Mouse (Mus musculus) lung, embryonic 16.5 days (tissue): ENCODE measurements at regions not wholly inside any gene's neighbourhood (a gene's known extent, or its start where the extent isn't known, plus 50 kb on each side); places are given as distances from the start of the nearest gene placed in this dataset.

Experiments
- ATAC-seq: fragments of 200-750 bp; cut with Nextera tagmentation; 2 replicates; pipeline ENCODE4 v1.8.0; 2017; ENCODE audit warnings: low read depth, mild to moderate bottlenecking, moderate library complexity
- H3K27ac ChIP-seq: fragments of 300-500 bp; sonication (generic); 2 replicates; pipeline ENCODE4 v1.5.1; 2014; ENCODE audit warnings: mild to moderate bottlenecking, control low read depth, low read length
- H3K27me3 ChIP-seq: fragments of 300-500 bp; sonication (generic); 2 replicates; pipeline ENCODE4 v1.6.1; 2014; ENCODE audit warnings: low read depth, low read length, mixed read lengths; ENCODE audit not compliant: control insufficient read depth, insufficient read depth
- H3K36me3 ChIP-seq: fragments of 300-500 bp; sonication (generic); 2 replicates; pipeline ENCODE4 v1.6.1; 2014; ENCODE audit warnings: low read length; ENCODE audit not compliant: control insufficient read depth, insufficient read depth
- H3K4me1 ChIP-seq: fragments of 300-500 bp; sonication (generic); replicated peaks from 2 replicates; pipeline ENCODE4 v1.6.1; 2014; ENCODE audit warnings: low read length, mixed read lengths; ENCODE audit not compliant: control insufficient read depth, insufficient read depth
- H3K4me2 ChIP-seq: fragments of 300-500 bp; sonication (generic); 2 replicates; pipeline ENCODE4 v1.6.1; 2014; ENCODE audit warnings: low read depth, low read length, control low read depth
- H3K4me3 ChIP-seq: fragments of 300-500 bp; sonication (generic); 2 replicates; pipeline ENCODE4 v1.5.1; 2014; ENCODE audit warnings: mild to moderate bottlenecking, low read length, control low read depth
- H3K9ac ChIP-seq: fragments of 300-500 bp; sonication (generic); 2 replicates; pipeline ENCODE4 v1.6.1; 2014; ENCODE audit warnings: low read length, control low read depth
- H3K9me3 ChIP-seq: fragments of 300-500 bp; sonication (generic); 2 replicates; pipeline ENCODE4 v1.6.1; 2016; ENCODE audit warnings: low read length; ENCODE audit not compliant: control insufficient read depth
- WGBS: fragments of 180-500 bp; shearing (Covaris S2); extraction: QIAGEN DNeasy Blood & Tissue Kit; methylation state at CpG from one replicate; pipeline ENCODE4 v1.1.7; 2014; 5-methylcytosine and 5-hydroxymethylcytosine counted together

DNA sequence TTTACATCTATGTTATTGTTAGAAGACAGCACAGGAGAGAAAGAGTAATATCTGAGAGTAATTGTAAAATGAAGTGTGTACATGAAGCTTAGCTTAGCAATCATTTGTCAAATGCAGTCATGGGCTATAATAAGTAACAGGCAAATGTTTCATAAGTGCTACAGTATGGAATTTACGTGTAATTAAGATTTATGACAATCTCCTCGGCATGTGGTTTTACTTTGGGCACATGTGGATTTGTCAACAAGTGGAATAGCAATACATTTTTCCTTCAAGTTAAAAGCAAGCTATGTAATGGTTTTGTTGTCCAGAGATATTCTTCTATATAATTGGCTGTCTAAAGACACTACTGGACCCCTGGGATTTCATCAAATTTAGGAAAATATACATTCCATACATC lies 577.9 kb upstream of the N6amt1 start:
- no peaks in the 10 kb centered on the region for H3K4me1 ChIP-seq
- H3K9ac ChIP-seq, result no peak overlapping the region
- no peaks in the 10 kb centered on the region for H3K27me3 ChIP-seq
- H3K4me3 ChIP-seq, result no peak overlapping the region
- WGBS, result 45% methylated on average over 2 of the region's 2 CpGs
- H3K4me2 ChIP-seq, result no peak overlapping the region
- no peaks in the 10 kb centered on the region for H3K9me3 ChIP-seq
- no peaks in the 10 kb centered on the region for H3K36me3 ChIP-seq
- no peak for ATAC-seq
- no peak overlapping the region for H3K27ac ChIP-seq

GRCm38 (mm10) chr16:86772586-86772985 lies 581.4 kb upstream of the N6amt1 start:
- H3K27ac ChIP-seq, result no peak overlapping the region
- H3K4me1 ChIP-seq, result no peaks in the 10 kb centered on the region
- H3K9ac ChIP-seq, result no peak overlapping the region
- H3K9me3 ChIP-seq, result no peaks in the 10 kb centered on the region
- no peak overlapping the region for H3K4me3 ChIP-seq
- no peaks in the 10 kb centered on the region for H3K27me3 ChIP-seq
- no peak overlapping the region for H3K4me2 ChIP-seq
- no peak for ATAC-seq
- WGBS, result 29% methylated on average over 1 of the region's 1 CpGs
- no peaks in the 10 kb centered on the region for H3K36me3 ChIP-seq

DNA sequence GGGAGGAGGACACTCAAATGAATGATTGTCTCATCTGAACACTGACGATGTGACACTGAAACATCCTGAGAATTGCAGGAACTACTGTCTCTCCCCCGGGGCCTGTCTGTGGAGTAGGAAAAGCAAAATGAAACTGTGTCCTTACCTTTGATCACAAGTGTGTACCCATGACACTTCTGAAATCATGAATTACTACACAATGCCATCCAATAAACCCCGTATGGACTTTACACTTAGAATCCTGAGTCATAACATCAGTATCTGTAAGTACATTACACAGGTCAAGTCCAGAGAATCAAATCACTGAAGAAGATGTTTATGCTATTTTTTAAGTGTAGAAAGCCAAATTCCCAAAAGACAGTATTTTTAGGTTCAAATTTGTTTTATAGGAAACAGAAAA lies 585.1 kb upstream of the N6amt1 start:
- no peaks in the 10 kb centered on the region for H3K36me3 ChIP-seq
- H3K9me3 ChIP-seq, result no peaks in the 10 kb centered on the region
- H3K27me3 ChIP-seq, result no peaks in the 10 kb centered on the region
- no peak overlapping the region for H3K27ac ChIP-seq
- ATAC-seq, result no peak
- WGBS, result 58% methylated on average over 3 of the region's 3 CpGs
- no peaks in the 10 kb centered on the region for H3K4me1 ChIP-seq
- H3K4me3 ChIP-seq, result no peak overlapping the region
- no peak overlapping the region for H3K4me2 ChIP-seq
- no peak overlapping the region for H3K9ac ChIP-seq

GRCm38 (mm10) chr16:86768355-86768754 lies 585.6 kb upstream of the N6amt1 start:
- Histone ChIP-seq H3K4me1 (no peaks in the 10 kb centered on the region), H3K9me3 (no peaks in the 10 kb centered on the region), H3K4me2 (no peak overlapping the region), H3K27ac (no peak overlapping the region), H3K4me3 (no peak overlapping the region), H3K36me3 (no peaks in the 10 kb centered on the region), H3K9ac (no peak overlapping the region), H3K27me3 (no peaks in the 10 kb centered on the region)
- 0 out of 2 replicates have a peak, but pooled peaks have one; percentile 20 for ATAC-seq
- WGBS, result 40% methylated on average over 3 of the region's 3 CpGs

GRCm38 (mm10) chr16:86765974-86766373 lies 588.0 kb upstream of the N6amt1 start:
- no peak overlapping the region for H3K4me2 ChIP-seq
- ATAC-seq, result no peak
- H3K36me3 ChIP-seq, result no peaks in the 10 kb centered on the region
- 0 out of 2 replicates have a peak overlapping the region, but pooled peaks have one; percentile 28 for H3K27ac ChIP-seq
- H3K9ac ChIP-seq, result no peak overlapping the region
- no peaks in the 10 kb centered on the region for H3K27me3 ChIP-seq
- no peak overlapping the region for H3K4me3 ChIP-seq
- 67% methylated on average over 8 of the region's 8 CpGs for WGBS
- H3K9me3 ChIP-seq, result no peaks in the 10 kb centered on the region
- no peaks in the 10 kb centered on the region for H3K4me1 ChIP-seq

DNA sequence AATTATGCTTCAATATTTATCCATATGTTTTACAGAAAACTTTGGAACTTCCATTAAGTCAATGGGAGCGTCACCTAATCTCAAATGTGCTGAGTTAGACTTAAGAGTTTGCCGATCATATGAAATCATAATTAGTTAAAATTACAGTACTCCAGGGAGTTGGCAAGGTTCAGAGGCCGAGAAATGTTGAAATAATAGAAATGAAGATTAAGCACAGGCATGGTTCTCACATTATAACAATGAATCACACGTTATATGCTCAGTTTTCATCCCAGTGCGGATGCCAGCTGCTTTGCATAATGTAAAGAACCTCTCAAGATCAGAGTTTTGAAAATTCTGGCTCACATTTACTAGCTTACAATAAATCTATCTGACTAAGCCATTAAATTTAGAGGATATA lies 612.7 kb upstream of the N6amt1 start:
- H3K27ac ChIP-seq, result no peak overlapping the region
- no peaks in the 10 kb centered on the region for H3K9me3 ChIP-seq
- ATAC-seq, result no peak
- no peak overlapping the region for H3K9ac ChIP-seq
- H3K36me3 ChIP-seq, result no peaks in the 10 kb centered on the region
- H3K27me3 ChIP-seq, result no peaks in the 10 kb centered on the region
- no peaks in the 10 kb centered on the region for H3K4me1 ChIP-seq
- H3K4me2 ChIP-seq, result no peak overlapping the region
- no peak overlapping the region for H3K4me3 ChIP-seq
- 67% methylated on average over 5 of the region's 5 CpGs for whole genome bisulfite sequencing

- WGBS, result 23% methylated on average over 5 of the region's 5 CpGs
- no peak overlapping the region for H3K9ac ChIP-seq
- no peak overlapping the region for H3K4me2 ChIP-seq
- no peak overlapping the region for H3K27ac ChIP-seq
- no peaks in the 10 kb centered on the region for H3K9me3 ChIP-seq
- H3K4me1 ChIP-seq, result no peaks in the 10 kb centered on the region; the same call in 1 of the 2 replicates
- no peaks in the 10 kb centered on the region for H3K36me3 ChIP-seq
- H3K4me3 ChIP-seq, result no peak overlapping the region
- ATAC-seq, result no peak
- no peaks in the 10 kb centered on the region for H3K27me3 ChIP-seq
These were observed 634.8 kb upstream of the N6amt1 start for GRCm38 (mm10) chr16:86718982-86719771.

DNA sequence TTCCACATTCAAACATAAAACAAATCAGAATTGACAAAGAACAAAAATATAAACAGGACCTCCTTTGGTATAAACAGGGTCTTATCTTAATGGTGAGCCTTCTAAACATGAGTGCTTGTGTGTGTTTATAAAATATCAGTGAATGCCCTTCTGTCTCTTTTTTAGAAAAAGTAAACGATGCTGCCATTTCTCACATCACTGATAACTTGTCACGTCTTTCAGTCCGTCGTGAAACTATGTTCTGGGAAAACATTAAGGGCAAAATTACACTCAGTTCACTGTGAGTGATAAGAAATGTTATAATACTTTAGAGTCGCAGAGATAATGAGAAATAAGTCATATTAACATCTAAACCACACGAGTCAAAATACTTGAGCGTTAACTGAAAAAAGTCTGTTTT lies 635.6 kb upstream of the N6amt1 start:
- Histone ChIP-seq H3K4me2 (no peak overlapping the region), H3K9ac (no peak overlapping the region), H3K27ac (no peak overlapping the region), H3K4me3 (no peak overlapping the region), H3K36me3 (no peaks in the 10 kb centered on the region), H3K9me3 (no peaks in the 10 kb centered on the region), H3K27me3 (no peaks in the 10 kb centered on the region), H3K4me1 (no peaks in the 10 kb centered on the region; the same call in 1 of the 2 replicates)
- no peak for ATAC-seq
- WGBS, result 24% methylated on average over 7 of the region's 7 CpGs

GRCm38 (mm10) chr16:86701700-86702099 lies 652.3 kb upstream of the N6amt1 start:
- no peaks in the 10 kb centered on the region for H3K27me3 ChIP-seq
- no peak overlapping the region for H3K4me2 ChIP-seq
- WGBS, result 54% methylated on average over 4 of the region's 4 CpGs
- ATAC-seq, result no peak
- no peaks in the 10 kb centered on the region for H3K9me3 ChIP-seq
- H3K9ac ChIP-seq, result no peak overlapping the region
- no peaks in the 10 kb centered on the region for H3K4me1 ChIP-seq
- H3K36me3 ChIP-seq, result no peaks in the 10 kb centered on the region
- no peak overlapping the region for H3K4me3 ChIP-seq
- H3K27ac ChIP-seq, result no peak overlapping the region
